ENCODE assay signal across 9 mouse cellular contexts in genomic region chr8:70598283-70598682, GRCm38 (mm10). TPM values are rescaled to one million over a fixed set of nuclear protein-coding genes. Genes with fewer than 3 reads are reported as not detected.
DNase-seq lines count a peak whose midpoint lies in the region; ATAC-seq and TF ChIP-seq lines count a peak whose summit lies in the region.
"Had no signal": no experiment of that assay in that cellular context is flagged by ENCODE, and none has a peak within 500 bp of the region (broad histone marks: within the 10 kb centered on the region; RNA-seq: fewer than 3 reads in every experiment).

No protein-coding gene starts in this region.

- peak; percentile 66 for TF ChIP-seq CTCF in olfactory bulb, adult 2 months (IDR thresholded peaks at IDR 0.05; ENCODE audit: insufficient read depth, low read depth, low read length)

- H3K9ac ChIP-seq in heart, embryonic 16.5 days (ENCODE audit: low read length) = peak overlapping the region; percentile 83
- no peak overlapping the region for H3K9ac ChIP-seq in liver, embryonic 15.5 days

- ATAC-seq in heart, embryonic 16.5 days (replicated peaks; ENCODE audit: extremely low read depth, insufficient read depth, low FRiP score) = peak; percentile 29; the same call in 1 of the 2 replicates
- no peak for ATAC-seq in liver, embryonic 15.5 days (ENCODE audit: insufficient read depth)

- peak overlapping the region; percentile 62 for H3K4me3 ChIP-seq in forebrain, embryonic 10.5 days
- H3K4me3 ChIP-seq in heart, embryonic 16.5 days (ENCODE audit: low read length) = peak overlapping the region; percentile 59
- H3K4me3 ChIP-seq in liver, embryonic 15.5 days (replicated peaks) = peak overlapping the region; percentile 32
- peak overlapping the region; percentile 37 for H3K4me3 ChIP-seq in olfactory bulb, adult 2 months (ENCODE audit: insufficient read depth, low read depth, low read length)
- H3K4me3 ChIP-seq: erythroblast, embryonic 14.5 days had no signal

- peak overlapping the region; percentile 87 for H3K4me2 ChIP-seq in heart, embryonic 16.5 days (ENCODE audit: low read depth, low read length)
- peak overlapping the region; percentile 61 for H3K4me2 ChIP-seq in liver, embryonic 15.5 days

- H3K36me3 ChIP-seq in forebrain, embryonic 10.5 days (replicated peaks) = peaks cover 54% of the 10 kb centered on the region
- H3K36me3 ChIP-seq in heart, embryonic 16.5 days (ENCODE audit: control insufficient read depth, insufficient read depth) = peaks cover 19% of the 10 kb centered on the region
- peaks cover 37% of the 10 kb centered on the region for H3K36me3 ChIP-seq in liver, embryonic 15.5 days (replicated peaks)

- 3% methylated on average over 29 of the region's 29 CpGs for whole genome bisulfite sequencing in forebrain, embryonic 10.5 days
- 13% methylated on average over 29 of the region's 29 CpGs for WGBS in heart, embryonic 16.5 days
- 36% methylated on average over 29 of the region's 29 CpGs for WGBS in liver, embryonic 15.5 days (ENCODE audit: insufficient replicate concordance)
- 9% methylated on average over 29 of the region's 29 CpGs for WGBS in olfactory bulb, adult 2 months

- peak; percentile 90 to 96 for DNase-seq in adrenal gland, adult (ENCODE audit: inconsistent age in 2 of 2, low spot score in 1 of 2)
- DNase-seq in adrenal gland, adult 8-10 months = no peak
- peak; percentile 86 for DNase-seq in forebrain, embryonic 10.5 days (ENCODE audit: extremely low spot score, low spot score)
- peak; percentile 88 to 92 for DNase-seq in kidney, postnatal 25 days
- no peak for DNase-seq in thymus, postnatal 25 days

- peak overlapping the region; percentile 88 for H3K27ac ChIP-seq in forebrain, embryonic 10.5 days
- peak overlapping the region; percentile 30; the same call in 1 of the 2 replicates for H3K27ac ChIP-seq in heart, embryonic 16.5 days (ENCODE audit: low read length)
- H3K27ac ChIP-seq in liver, embryonic 15.5 days (replicated peaks) = no peak overlapping the region
- no peak overlapping the region for H3K27ac ChIP-seq in olfactory bulb, adult 2 months (ENCODE audit: insufficient read depth, low read depth, low read length)

- H3K9me3 ChIP-seq in forebrain, embryonic 10.5 days = peaks cover 8% of the 10 kb centered on the region; the same call in 1 of the 2 replicates
- no peaks in the 10 kb centered on the region for H3K9me3 ChIP-seq in heart, embryonic 16.5 days (replicated peaks; ENCODE audit: control insufficient read depth, low read length)
- no peaks in the 10 kb centered on the region for H3K9me3 ChIP-seq in liver, embryonic 15.5 days (replicated peaks)

- TF ChIP-seq POLR2A in olfactory bulb, adult 2 months (IDR thresholded peaks at IDR 0.05; ENCODE audit: insufficient read depth, low read depth, low read length) = no peak

- peaks cover 91% of the 10 kb centered on the region for H3K4me1 ChIP-seq in forebrain, embryonic 10.5 days
- H3K4me1 ChIP-seq in heart, embryonic 16.5 days (ENCODE audit: control insufficient read depth, insufficient read depth, low read length) = peaks cover 40% of the 10 kb centered on the region
- H3K4me1 ChIP-seq in liver, embryonic 15.5 days (replicated peaks) = peaks cover 93% of the 10 kb centered on the region
- peaks cover 79% of the 10 kb centered on the region for H3K4me1 ChIP-seq in olfactory bulb, adult 2 months (ENCODE audit: control insufficient read depth, insufficient read depth, low read length)

- peaks cover 47% of the 10 kb centered on the region for H3K27me3 ChIP-seq in forebrain, embryonic 10.5 days (ENCODE audit: poor library complexity, severe bottlenecking)
- no peaks in the 10 kb centered on the region for H3K27me3 ChIP-seq in heart, embryonic 16.5 days (ENCODE audit: control insufficient read depth, insufficient read depth, low read length)
- no peaks in the 10 kb centered on the region for H3K27me3 ChIP-seq in liver, embryonic 15.5 days

RNA-seq across cellular contexts. Expression of gene Isyna1, which starts 4.1 kb away (rescaled TPM):
- total RNA-seq in adrenal gland, adult 8-10 months (2022) = 100 to 1,000 TPM; 124 to 207 (median 158) TPM
- polyA plus RNA-seq in forebrain, embryonic 10.5 days (2016; fragmentation: Nextera tagmentation; extraction: Ambion mirVana) = 166 and 170 TPM in 2 replicates
- polyA plus RNA-seq in heart, embryonic 16.5 days (2015; fragmentation: Nextera tagmentation; extraction: Ambion mirVana) = 111 and 117 TPM in 2 replicates
- polyA plus RNA-seq in liver, embryonic 15.5 days (2015; fragmentation: Nextera tagmentation; extraction: Ambion mirVana) = 43.2 and 44.7 TPM in 2 replicates
- polyA plus RNA-seq in olfactory bulb, adult 2 months (2012; ENCODE audit: insufficient read depth, insufficient read length, low replicate concordance, missing spikeins) = not detected in 2 replicates

RNA-seq across cellular contexts. Expression of gene Ssbp4, which starts 10.4 kb away (rescaled TPM):
- total RNA-seq in adrenal gland, adult 8-10 months (2022) = 100 to 1,000 TPM in 2 of 4 experiments, 10 to 100 TPM in 2; 69.3 to 158 (median 120) TPM
- 74.4 and 84.1 TPM in 2 replicates for polyA plus RNA-seq in forebrain, embryonic 10.5 days (2016; fragmentation: Nextera tagmentation; extraction: Ambion mirVana)
- 68.4 and 69.5 TPM in 2 replicates for polyA plus RNA-seq in heart, embryonic 16.5 days (2015; fragmentation: Nextera tagmentation; extraction: Ambion mirVana)
- 37.8 and 47.7 TPM in 2 replicates for polyA plus RNA-seq in liver, embryonic 15.5 days (2015; fragmentation: Nextera tagmentation; extraction: Ambion mirVana)
- polyA plus RNA-seq in olfactory bulb, adult 2 months (2012; ENCODE audit: insufficient read depth, insufficient read length, low replicate concordance, missing spikeins) = not detected in 2 replicates

RNA-seq across cellular contexts. Expression of gene Lrrc25, which starts 17.7 kb away (rescaled TPM):
- 1 to 10 TPM; 1.5 to 4.4 (median 3.2) TPM for total RNA-seq in adrenal gland, adult 8-10 months (2022)
- polyA plus RNA-seq in forebrain, embryonic 10.5 days (2016; fragmentation: Nextera tagmentation; extraction: Ambion mirVana) = 0.49 and 0.87 TPM in 2 replicates
- polyA plus RNA-seq in heart, embryonic 16.5 days (2015; fragmentation: Nextera tagmentation; extraction: Ambion mirVana) = 1.8 and 2.3 TPM in 2 replicates
- polyA plus RNA-seq in liver, embryonic 15.5 days (2015; fragmentation: Nextera tagmentation; extraction: Ambion mirVana) = 7.2 and 7.4 TPM in 2 replicates
- not detected in 2 replicates for polyA plus RNA-seq in olfactory bulb, adult 2 months (2012; ENCODE audit: insufficient read depth, insufficient read length, low replicate concordance, missing spikeins)

RNA-seq across cellular contexts. Expression of gene Gdf15, which starts 34.0 kb away (rescaled TPM):
- total RNA-seq in adrenal gland, adult 8-10 months (2022) = 1 to 10 TPM; 1.8 to 3.5 (median 3.0) TPM
- not detected in 2 replicates for polyA plus RNA-seq in forebrain, embryonic 10.5 days (2016; fragmentation: Nextera tagmentation; extraction: Ambion mirVana)
- polyA plus RNA-seq in heart, embryonic 16.5 days (2015; fragmentation: Nextera tagmentation; extraction: Ambion mirVana) = 1.2 and 1.6 TPM in 2 replicates
- 3.4 and 4.3 TPM in 2 replicates for polyA plus RNA-seq in liver, embryonic 15.5 days (2015; fragmentation: Nextera tagmentation; extraction: Ambion mirVana)
- not detected in 2 replicates for polyA plus RNA-seq in olfactory bulb, adult 2 months (2012; ENCODE audit: insufficient read depth, insufficient read length, low replicate concordance, missing spikeins)
- polyA plus RNA-seq: erythroblast, embryonic 14.5 days had no signal

RNA-seq across cellular contexts. Expression of gene Ell, which starts 59.0 kb away (rescaled TPM):
- 10 to 100 TPM; 25.2 to 38.3 (median 30.3) TPM for total RNA-seq in adrenal gland, adult 8-10 months (2022)
- polyA plus RNA-seq in forebrain, embryonic 10.5 days (2016; fragmentation: Nextera tagmentation; extraction: Ambion mirVana) = 20.8 and 22.7 TPM in 2 replicates
- 14.0 and 15.4 TPM in 2 replicates for polyA plus RNA-seq in heart, embryonic 16.5 days (2015; fragmentation: Nextera tagmentation; extraction: Ambion mirVana)
- polyA plus RNA-seq in liver, embryonic 15.5 days (2015; fragmentation: Nextera tagmentation; extraction: Ambion mirVana) = 11.8 and 14.2 TPM in 2 replicates
- not detected in 2 replicates for polyA plus RNA-seq in olfactory bulb, adult 2 months (2012; ENCODE audit: insufficient read depth, insufficient read length, low replicate concordance, missing spikeins)

Comparison
In these comparisons a context has a peak if more than half of its experiments do, and no peak if none do; other contexts are left out.
1. DNase-seq: peak in adrenal gland, adult (2 of 2), forebrain, embryonic 10.5 days (single experiment) and kidney, postnatal 25 days (2 of 2); none in adrenal gland, adult 8-10 months (single experiment) and thymus, postnatal 25 days (single experiment).
2. H3K27ac ChIP-seq: peak in forebrain, embryonic 10.5 days (single experiment) and heart, embryonic 16.5 days (single experiment); none in liver, embryonic 15.5 days (single experiment) and olfactory bulb, adult 2 months (single experiment).
3. Peak in every context shown above with its lines, with median percentiles within 50 percentile points of each other: H3K4me3 ChIP-seq.